ENCODE assay signal across 11 mouse cellular contexts in the genomic region with DNA sequence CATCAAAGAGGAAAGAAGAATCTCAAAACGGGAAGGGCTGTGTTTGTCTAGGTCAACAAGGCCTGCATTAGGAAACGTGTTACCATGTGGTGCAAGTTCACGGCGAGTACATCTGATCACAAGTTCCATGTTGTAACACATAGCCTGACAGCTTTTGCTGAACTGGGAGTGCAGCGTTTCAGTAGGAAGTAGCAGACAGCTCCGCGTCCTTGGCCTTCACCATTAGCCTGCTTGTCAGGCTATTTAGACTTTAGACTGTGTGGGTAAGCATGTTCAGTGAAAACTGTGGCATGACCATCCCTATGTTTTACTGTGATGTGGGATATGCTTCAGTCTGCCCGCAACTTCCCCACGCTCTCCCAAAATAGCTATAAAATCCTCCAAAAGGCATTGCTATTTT.
DNase-seq lines count a peak whose midpoint lies in the region; ATAC-seq and TF ChIP-seq lines count a peak whose summit lies in the region.
"Had no signal": no experiment of that assay in that cellular context is flagged by ENCODE, and none has a peak within 500 bp of the region (broad histone marks: within the 10 kb centered on the region; RNA-seq: fewer than 3 reads in every experiment).

No protein-coding gene starts in this region.

- H3K4me3 ChIP-seq in layer of hippocampus, adult 2 months: no peak overlapping the region
- no peak overlapping the region for H3K4me3 ChIP-seq in embryonic facial prominence, embryonic 10.5 days
- no peak overlapping the region for H3K4me3 ChIP-seq in intestine, embryonic 15.5 days (replicated peaks)
- H3K4me3 ChIP-seq in kidney, adult 2 months (ENCODE audit: insufficient read depth, low read depth, low read length): no peak overlapping the region
- no peak overlapping the region for H3K4me3 ChIP-seq in midbrain, embryonic 16.5 days (ENCODE audit: low read depth, low read length)
- H3K4me3 ChIP-seq: embryonic facial prominence, embryonic 12.5 days; limb, embryonic 15.5 days had no signal

- TF ChIP-seq POLR2A in kidney, adult 2 months (IDR thresholded peaks at IDR 0.05; ENCODE audit: low read depth, low read length): no peak

- no peak overlapping the region for H3K9ac ChIP-seq in intestine, embryonic 15.5 days
- H3K9ac ChIP-seq in midbrain, embryonic 16.5 days (ENCODE audit: low read depth, low read length): no peak overlapping the region
- H3K9ac ChIP-seq: embryonic facial prominence, embryonic 12.5 days; limb, embryonic 15.5 days had no signal

- no peaks in the 10 kb centered on the region for H3K36me3 ChIP-seq in embryonic facial prominence, embryonic 10.5 days (replicated peaks)
- no peaks in the 10 kb centered on the region for H3K36me3 ChIP-seq in intestine, embryonic 15.5 days
- no peaks in the 10 kb centered on the region for H3K36me3 ChIP-seq in kidney, adult 2 months (ENCODE audit: control insufficient read depth, insufficient read depth, low read length)
- H3K36me3 ChIP-seq in midbrain, embryonic 16.5 days (ENCODE audit: control insufficient read depth, insufficient read depth, low read length): no peaks in the 10 kb centered on the region
- H3K36me3 ChIP-seq: embryonic facial prominence, embryonic 12.5 days; limb, embryonic 15.5 days had no signal

- TF ChIP-seq CTCF in layer of hippocampus, adult 2 months (conservative IDR thresholded peaks at IDR 0.05): no peak
- no peak for TF ChIP-seq CTCF in kidney, adult 2 months (conservative IDR thresholded peaks at IDR 0.05; ENCODE audit: insufficient read depth, insufficient read length, low read depth, low read length)

- H3K9me3 ChIP-seq in embryonic facial prominence, embryonic 10.5 days: no peaks in the 10 kb centered on the region
- H3K9me3 ChIP-seq in intestine, embryonic 15.5 days: no peaks in the 10 kb centered on the region
- H3K9me3 ChIP-seq in midbrain, embryonic 16.5 days (replicated peaks; ENCODE audit: control insufficient read depth, low read length, poor library complexity, severe bottlenecking): no peaks in the 10 kb centered on the region
- H3K9me3 ChIP-seq: embryonic facial prominence, embryonic 12.5 days; limb, embryonic 15.5 days had no signal

- H3K4me2 ChIP-seq in intestine, embryonic 15.5 days (replicated peaks): no peak overlapping the region
- no peak overlapping the region for H3K4me2 ChIP-seq in midbrain, embryonic 16.5 days (ENCODE audit: low read length)
- H3K4me2 ChIP-seq: embryonic facial prominence, embryonic 12.5 days; limb, embryonic 15.5 days had no signal

- 0 out of 2 replicates have a peak, but pooled peaks have one; percentile 25 for ATAC-seq in intestine, embryonic 15.5 days
- ATAC-seq in midbrain, embryonic 16.5 days: no peak
- ATAC-seq: inflammation-experienced regulatory T-cells, adult 6 months had no signal

- DNase-seq in layer of hippocampus, adult 2 months (ENCODE audit: low spot score in 2 of 2): no peak
- no peak for DNase-seq in layer of hippocampus, postnatal 14 days (ENCODE audit: low spot score in 2 of 2)
- DNase-seq in embryonic facial prominence, embryonic 10.5 days (ENCODE audit: low spot score): no peak
- DNase-seq in lung, postnatal 36 days: peak; percentile 70
- DNase-seq in thymus, adult 18-20 months: no peak
- DNase-seq in kidney, adult 2 months: no peak

- peaks cover 37% of the 10 kb centered on the region for H3K4me1 ChIP-seq in embryonic facial prominence, embryonic 10.5 days
- H3K4me1 ChIP-seq in intestine, embryonic 15.5 days (replicated peaks): no peaks in the 10 kb centered on the region
- no peaks in the 10 kb centered on the region for H3K4me1 ChIP-seq in kidney, adult 2 months (ENCODE audit: control insufficient read depth, insufficient read depth, low read length)
- peaks cover 7% of the 10 kb centered on the region; the same call in 1 of the 2 replicates for H3K4me1 ChIP-seq in midbrain, embryonic 16.5 days (ENCODE audit: control insufficient read depth, insufficient read depth, low read length)

- peak overlapping the region; percentile 60; the same call in 1 of the 2 replicates for H3K27ac ChIP-seq in layer of hippocampus, adult 2 months
- H3K27ac ChIP-seq in embryonic facial prominence, embryonic 10.5 days (replicated peaks): peak overlapping the region; percentile 40
- no peak overlapping the region for H3K27ac ChIP-seq in intestine, embryonic 15.5 days
- no peak overlapping the region for H3K27ac ChIP-seq in kidney, adult 2 months (ENCODE audit: insufficient read depth, low read depth, low read length)
- H3K27ac ChIP-seq in midbrain, embryonic 16.5 days (ENCODE audit: low read length): no peak overlapping the region

- WGBS in embryonic facial prominence, embryonic 10.5 days: 84% methylated on average over 9 of the region's 9 CpGs
- 77% methylated on average over 9 of the region's 9 CpGs for WGBS in intestine, embryonic 15.5 days
- WGBS in kidney, adult 2 months: 78% methylated on average over 9 of the region's 9 CpGs
- 91% methylated on average over 9 of the region's 9 CpGs for WGBS in midbrain, embryonic 16.5 days

- H3K27me3 ChIP-seq in embryonic facial prominence, embryonic 10.5 days (replicated peaks; ENCODE audit: low read depth, poor library complexity, severe bottlenecking): no peaks in the 10 kb centered on the region
- H3K27me3 ChIP-seq in intestine, embryonic 15.5 days (replicated peaks): no peaks in the 10 kb centered on the region
- H3K27me3 ChIP-seq in kidney, adult 2 months (replicated peaks; ENCODE audit: control insufficient read depth, insufficient read depth, low read length): no peaks in the 10 kb centered on the region
- no peaks in the 10 kb centered on the region for H3K27me3 ChIP-seq in midbrain, embryonic 16.5 days (ENCODE audit: control insufficient read depth, insufficient read depth, low read depth, low read length)
- H3K27me3 ChIP-seq: embryonic facial prominence, embryonic 12.5 days; limb, embryonic 15.5 days had no signal

Comparison
In these comparisons a context has a peak if more than half of its experiments do, and no peak if none do; other contexts are left out.
1. H3K27ac ChIP-seq: peak in layer of hippocampus, adult 2 months (single experiment) and embryonic facial prominence, embryonic 10.5 days (single experiment); none in intestine, embryonic 15.5 days (single experiment), kidney, adult 2 months (single experiment) and midbrain, embryonic 16.5 days (single experiment).